25 mouse cellular contexts compared by ENCODE assay signal in the genomic region with DNA sequence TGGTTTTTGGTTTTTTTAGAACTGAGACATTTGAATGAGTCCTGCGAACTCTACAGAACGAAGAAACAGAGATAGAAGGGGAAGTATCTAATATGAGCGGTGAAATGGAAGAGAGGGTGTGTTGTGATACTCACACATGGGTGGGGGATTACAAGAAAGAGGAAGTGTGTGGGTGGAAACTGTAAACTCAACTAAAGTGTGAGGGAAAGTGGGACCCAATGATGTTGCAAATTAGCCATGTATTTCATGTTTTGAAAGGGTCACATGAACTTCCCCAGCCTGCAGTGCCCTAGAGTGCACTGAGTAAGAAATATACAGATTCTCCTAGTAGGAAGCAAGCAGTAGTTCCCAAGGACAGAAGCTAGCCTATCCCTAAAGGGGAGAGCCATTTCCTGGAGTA.
DNase-seq lines count a peak whose midpoint lies in the region; ATAC-seq and TF ChIP-seq lines count a peak whose summit lies in the region.
"Had no signal": no experiment of that assay in that cellular context is flagged by ENCODE, and none has a peak within 500 bp of the region (broad histone marks: within the 10 kb centered on the region; RNA-seq: fewer than 3 reads in every experiment).

No protein-coding gene starts in this region.

- dilution Hi-C loops in CH12.LX (cut with MboI; ENCODE audit: extremely low pct_ligation_motif_present, extremely low pct_unique_long_range_greater_than_20kb, low sequenced_read_pairs), result no loop called here

- H3K9ac ChIP-seq in kidney, postnatal 0 days (ENCODE audit: low read depth, low read length), result no peak overlapping the region
- H3K9ac ChIP-seq in liver, embryonic 15.5 days, result no peak overlapping the region
- H3K9ac ChIP-seq in liver, embryonic 12.5 days, result no peak overlapping the region
- no peak overlapping the region for H3K9ac ChIP-seq in CH12.LX (ENCODE audit: insufficient read depth, low read depth)
- H3K9ac ChIP-seq in liver, postnatal 0 days (replicated peaks), result no peak overlapping the region
- H3K9ac ChIP-seq: forebrain, embryonic 13.5 days; heart, embryonic 12.5 days; heart, embryonic 15.5 days; hindbrain, embryonic 13.5 days had no signal

- TF ChIP-seq POLR2A in CH12.LX (IDR thresholded peaks at IDR 0.05; ENCODE audit: low read depth, low read length), result no peak

- no peaks in the 10 kb centered on the region for H3K79me2 ChIP-seq in CH12.LX (replicated peaks; ENCODE audit: control insufficient read depth, extremely low read depth, insufficient read depth, poor library complexity, severe bottlenecking)

- in situ Hi-C loops in CH12.LX (cut with MboI; ENCODE audit: low pct_ligation_motif_present, low pct_unique_long_range_greater_than_20kb, low sequenced_read_pairs), result loop anchor here (25.0 kb wide), 1 partner anchor 460 kb away; no protein-coding TSS in a partner anchor

- H3K27me3 ChIP-seq in kidney, postnatal 0 days (ENCODE audit: insufficient read depth, low read length), result no peaks in the 10 kb centered on the region
- H3K27me3 ChIP-seq in liver, embryonic 15.5 days, result no peaks in the 10 kb centered on the region
- H3K27me3 ChIP-seq in liver, embryonic 12.5 days (replicated peaks), result no peaks in the 10 kb centered on the region
- no peaks in the 10 kb centered on the region for H3K27me3 ChIP-seq in CH12.LX (replicated peaks)
- no peaks in the 10 kb centered on the region for H3K27me3 ChIP-seq in liver, postnatal 0 days (ENCODE audit: insufficient read depth, low read length)
- H3K27me3 ChIP-seq: forebrain, embryonic 13.5 days; heart, embryonic 12.5 days; heart, embryonic 15.5 days; hindbrain, embryonic 13.5 days had no signal

- TF ChIP-seq RAD21 in CH12.LX (IDR thresholded peaks at IDR 0.05; ENCODE audit: low read depth, low read length), result no peak

- ATAC-seq in kidney, postnatal 0 days (replicated peaks; ENCODE audit: low FRiP score, low read depth), result no peak
- peak; percentile 34; the same call in 1 of the 2 replicates for ATAC-seq in liver, embryonic 15.5 days (ENCODE audit: insufficient read depth)
- no peak for ATAC-seq in liver, embryonic 12.5 days
- peak; percentile 68 for ATAC-seq in liver, postnatal 0 days
- ATAC-seq: forebrain, embryonic 13.5 days; forebrain, embryonic 16.5 days had no signal

- peak; percentile 40; the same call in 1 of the 2 replicates for TF ChIP-seq EP300 in CH12.LX (IDR thresholded peaks at IDR 0.05; ENCODE audit: low read length)
- no peak for TF ChIP-seq EP300 in liver, postnatal 0 days (IDR thresholded peaks at IDR 0.05; ENCODE audit: low read depth)

- DNase-seq in kidney, postnatal 0 days (ENCODE audit: low spot score), result peak; percentile 4
- DNase-seq in kidney, postnatal 4 days, result no peak
- peak; percentile 83 for DNase-seq in CH12.LX (ENCODE audit: extremely low read depth)
- no peak for DNase-seq in liver, postnatal 0 days
- DNase-seq in adrenal gland, postnatal 25 days, result no peak
- DNase-seq in gastrocnemius, adult 8-10 months (ENCODE audit: low spot score in 2 of 2), result no peak
- DNase-seq: adrenal gland, adult 2 months; adrenal gland, postnatal 14 days; cerebellum, adult 18-20 months; cerebellum, adult 9-10 months; cerebellum, postnatal 14 days; gastrocnemius, postnatal 14 days; heart, adult 11 months; heart, postnatal 10 days; heart, postnatal 36 days had no signal

- H3K4me3 ChIP-seq in kidney, postnatal 0 days (replicated peaks; ENCODE audit: low read depth, low read length), result no peak overlapping the region
- H3K4me3 ChIP-seq in liver, embryonic 15.5 days (replicated peaks), result no peak overlapping the region
- H3K4me3 ChIP-seq in liver, embryonic 12.5 days, result no peak overlapping the region
- H3K4me3 ChIP-seq in CH12.LX (replicated peaks in 1 of 3; ENCODE audit: low read depth in 2 of 3, low read length in 2 of 3, poor library complexity in 1 of 3), result no peak overlapping the region
- H3K4me3 ChIP-seq in liver, postnatal 0 days (ENCODE audit: low read depth, low read length), result no peak overlapping the region
- H3K4me3 ChIP-seq: forebrain, embryonic 10.5 days; forebrain, embryonic 13.5 days; heart, embryonic 12.5 days; heart, embryonic 15.5 days; hindbrain, embryonic 10.5 days; hindbrain, embryonic 13.5 days had no signal

- H3K27ac ChIP-seq in kidney, postnatal 0 days, result no peak overlapping the region
- no peak overlapping the region for H3K27ac ChIP-seq in liver, embryonic 15.5 days (replicated peaks)
- no peak overlapping the region for H3K27ac ChIP-seq in liver, embryonic 12.5 days
- H3K27ac ChIP-seq in CH12.LX (ENCODE audit: insufficient read depth, low read depth), result no peak overlapping the region
- H3K27ac ChIP-seq in liver, postnatal 0 days (ENCODE audit: low read depth), result no peak overlapping the region
- H3K27ac ChIP-seq: forebrain, embryonic 10.5 days; forebrain, embryonic 13.5 days; heart, embryonic 15.5 days; hindbrain, embryonic 10.5 days; hindbrain, embryonic 13.5 days had no signal

- H3K4me2 ChIP-seq in kidney, postnatal 0 days (ENCODE audit: low read length), result no peak overlapping the region
- H3K4me2 ChIP-seq in liver, embryonic 15.5 days, result no peak overlapping the region
- no peak overlapping the region for H3K4me2 ChIP-seq in liver, embryonic 12.5 days
- H3K4me2 ChIP-seq in CH12.LX (ENCODE audit: insufficient read depth, low read depth, poor library complexity, severe bottlenecking), result 0 out of 2 replicates have a peak overlapping the region, but pooled peaks have one; percentile 21
- no peak overlapping the region for H3K4me2 ChIP-seq in liver, postnatal 0 days (ENCODE audit: low read depth, low read length)
- H3K4me2 ChIP-seq: forebrain, embryonic 13.5 days; heart, embryonic 12.5 days; heart, embryonic 15.5 days; hindbrain, embryonic 13.5 days had no signal

- H3K4me1 ChIP-seq in kidney, postnatal 0 days (replicated peaks; ENCODE audit: insufficient read depth, low read length), result no peaks in the 10 kb centered on the region; the same call in 1 of the 2 replicates
- no peaks in the 10 kb centered on the region for H3K4me1 ChIP-seq in liver, embryonic 15.5 days (replicated peaks)
- no peaks in the 10 kb centered on the region for H3K4me1 ChIP-seq in liver, embryonic 12.5 days
- H3K4me1 ChIP-seq in CH12.LX (ENCODE audit: control insufficient read depth in 1 of 2, insufficient read depth in 2 of 2), result peaks cover 2 to 33% of the 10 kb centered on the region in 2 experiments; a peak in 2 of 4 replicates
- no peaks in the 10 kb centered on the region for H3K4me1 ChIP-seq in liver, postnatal 0 days (ENCODE audit: insufficient read depth)
- H3K4me1 ChIP-seq: forebrain, embryonic 10.5 days; forebrain, embryonic 13.5 days; heart, embryonic 12.5 days; heart, embryonic 15.5 days; hindbrain, embryonic 10.5 days; hindbrain, embryonic 13.5 days had no signal

- 72% methylated on average over 3 of the region's 3 CpGs for WGBS in kidney, postnatal 0 days
- 23% methylated on average over 3 of the region's 3 CpGs for WGBS in liver, embryonic 15.5 days (ENCODE audit: insufficient replicate concordance)
- 28% methylated on average over 3 of the region's 3 CpGs for WGBS in liver, embryonic 12.5 days (ENCODE audit: insufficient replicate concordance)
- 26% methylated on average over 3 of the region's 3 CpGs for WGBS in liver, postnatal 0 days (ENCODE audit: insufficient replicate concordance)

- no peaks in the 10 kb centered on the region for H3K9me3 ChIP-seq in kidney, postnatal 0 days (replicated peaks; ENCODE audit: low read length)
- H3K9me3 ChIP-seq in liver, embryonic 15.5 days (replicated peaks), result no peaks in the 10 kb centered on the region
- no peaks in the 10 kb centered on the region for H3K9me3 ChIP-seq in liver, embryonic 12.5 days (replicated peaks)
- no peaks in the 10 kb centered on the region for H3K9me3 ChIP-seq in CH12.LX (replicated peaks; ENCODE audit: low read length)
- H3K9me3 ChIP-seq in liver, postnatal 0 days (ENCODE audit: low read length), result no peaks in the 10 kb centered on the region
- H3K9me3 ChIP-seq: forebrain, embryonic 10.5 days; forebrain, embryonic 13.5 days; heart, embryonic 12.5 days; heart, embryonic 15.5 days; hindbrain, embryonic 10.5 days; hindbrain, embryonic 13.5 days had no signal

- H3K36me3 ChIP-seq in kidney, postnatal 0 days (ENCODE audit: insufficient read depth, low read length), result no peaks in the 10 kb centered on the region
- no peaks in the 10 kb centered on the region for H3K36me3 ChIP-seq in liver, embryonic 15.5 days (replicated peaks)
- no peaks in the 10 kb centered on the region for H3K36me3 ChIP-seq in liver, embryonic 12.5 days
- no peaks in the 10 kb centered on the region for H3K36me3 ChIP-seq in CH12.LX (replicated peaks in 1 of 2; ENCODE audit: control insufficient read depth in 1 of 2, insufficient read depth in 1 of 2, low read length in 1 of 2)
- no peaks in the 10 kb centered on the region for H3K36me3 ChIP-seq in liver, postnatal 0 days (replicated peaks; ENCODE audit: insufficient read depth, low read length)
- H3K36me3 ChIP-seq: forebrain, embryonic 10.5 days; G1E; heart, embryonic 12.5 days; heart, embryonic 15.5 days; hindbrain, embryonic 10.5 days; hindbrain, embryonic 13.5 days had no signal

- no peak for TF ChIP-seq CTCF in kidney, postnatal 0 days (IDR thresholded peaks at IDR 0.05; ENCODE audit: low read depth)
- no peak for TF ChIP-seq CTCF in CH12.LX (conservative IDR thresholded peaks at IDR 0.05 in 1 of 2, IDR thresholded peaks at IDR 0.05 in 1 of 2; ENCODE audit: low read depth in 2 of 2, low read length in 2 of 2)
- no peak for TF ChIP-seq CTCF in liver, postnatal 0 days (IDR thresholded peaks at IDR 0.05; ENCODE audit: low read depth)

TF ChIP-seq in CH12.LX, 34 proteins besides CTCF, POLR2A, EP300 and RAD21:
- no peak for TF ChIP-seq USF1 (IDR thresholded peaks at IDR 0.05; ENCODE audit: low read depth, low read length)
- TF ChIP-seq ETS1 (conservative IDR thresholded peaks at IDR 0.05; ENCODE audit: low read depth, low read length), result 0 out of 2 replicates have a peak, but pooled peaks have one; percentile 28
- TF ChIP-seq USF2 (conservative IDR thresholded peaks at IDR 0.05; ENCODE audit: low read depth, low read length), result no peak
- TF ChIP-seq PAX5 (IDR thresholded peaks at IDR 0.05; ENCODE audit: low read length), result no peak
- TF ChIP-seq MEF2A (IDR thresholded peaks at IDR 0.05; ENCODE audit: borderline replicate concordance, low read depth, low read length), result 0 out of 2 replicates have a peak, but pooled peaks have one; percentile 31

Comparison
In these comparisons a context has a peak if more than half of its experiments do, and no peak if none do; other contexts are left out.
1. ATAC-seq: peak in liver, embryonic 15.5 days (single experiment) and liver, postnatal 0 days (single experiment); none in kidney, postnatal 0 days (single experiment) and liver, embryonic 12.5 days (single experiment).
2. DNase-seq: peak in kidney, postnatal 0 days (single experiment) and CH12.LX (single experiment); none in kidney, postnatal 4 days (0 of 2), liver, postnatal 0 days (single experiment), adrenal gland, postnatal 25 days (single experiment) and gastrocnemius, adult 8-10 months (0 of 2).